Mouse (Mus musculus) megakaryocyte, adult 5-6 weeks (primary cell): ENCODE measurements at regions not wholly inside any gene's neighbourhood (a gene's known extent, or its start where the extent isn't known, plus 50 kb on each side); places are given as distances from the start of the nearest gene placed in this dataset.

Experiments
- ATAC-seq: 2 replicates; pipeline ENCODE4 v1.8.0; 2016; ENCODE audit warnings: mild to moderate bottlenecking, inconsistent platforms; ENCODE audit not compliant: poor library complexity, severe bottlenecking

GRCm38 (mm10) chr1:161301348-161302075 lies 50.5 kb upstream of the Prdx6 start:
- ATAC-seq: peak; percentile 80

- ATAC-seq: no peak
These were observed 55.9 kb upstream of the Prdx6 start for GRCm38 (mm10) chr1:161306772-161307499.

DNA sequence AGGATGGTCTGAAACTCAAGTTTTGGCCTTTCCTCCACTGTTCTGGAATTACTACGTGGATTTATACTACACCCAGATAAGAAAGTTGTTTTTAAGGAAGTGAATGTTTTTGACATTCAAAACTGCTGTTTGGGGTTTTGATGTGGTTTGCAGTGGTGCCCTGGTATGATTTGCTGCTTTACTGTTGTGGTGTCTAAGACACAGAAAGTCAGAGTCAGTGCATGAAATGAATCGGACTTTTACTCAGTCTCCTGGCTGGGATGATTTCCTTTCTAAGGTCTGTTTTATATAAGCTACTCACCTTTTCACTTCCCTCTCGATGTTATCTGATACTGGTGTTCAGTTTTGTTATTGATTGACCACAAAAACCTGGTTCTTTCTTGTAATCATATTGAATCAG lies 58.2 kb upstream of the Prdx6 start:
- ATAC-seq: peak; percentile 51

- ATAC-seq: no peak
These were observed 63.1 kb upstream of the Prdx6 start for GRCm38 (mm10) chr1:161314078-161314477.

DNA sequence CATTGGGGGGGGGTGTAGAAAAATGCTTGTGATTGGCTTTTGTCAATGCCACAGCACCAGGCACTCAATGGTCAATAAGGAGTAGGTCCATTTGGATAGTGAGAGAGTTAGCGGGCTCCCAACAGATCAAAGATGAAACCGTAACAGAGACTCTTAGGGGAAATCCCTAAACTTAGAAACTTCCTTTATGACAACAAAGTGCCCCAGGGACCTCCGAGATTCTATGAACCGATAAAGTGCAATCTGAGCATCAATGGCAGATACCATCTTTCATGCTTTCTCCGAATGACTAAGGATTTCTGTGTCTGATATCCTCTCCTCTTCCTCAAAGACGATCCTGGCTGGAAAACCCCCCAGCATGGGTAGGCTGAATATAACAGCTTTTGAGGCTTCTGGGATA lies 70.7 kb upstream of the Prdx6 start:
- ATAC-seq: no peak

DNA sequence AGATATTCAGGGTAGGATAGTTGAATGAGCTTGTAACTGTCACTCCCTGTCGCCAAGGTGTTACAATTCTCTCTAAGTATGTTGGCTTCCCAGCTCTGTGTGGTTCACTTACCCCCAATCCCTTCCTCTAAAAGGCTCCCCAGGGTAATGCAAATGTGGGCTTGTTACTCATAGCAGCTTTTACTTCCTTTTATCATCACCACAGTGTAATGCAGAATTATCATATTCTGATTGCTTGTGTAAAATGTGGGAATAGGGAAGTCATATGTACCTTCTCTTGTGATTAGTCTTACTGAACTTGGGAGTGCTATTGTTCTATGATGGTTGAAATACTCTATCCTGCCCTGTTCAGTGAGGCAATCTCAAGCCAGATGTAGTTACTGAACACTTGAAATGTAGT lies 66.0 kb upstream of the Tnfsf4 start:
- peak; percentile 69 for ATAC-seq

GRCm38 (mm10) chr1:161333151-161333550 lies 62.1 kb upstream of the Tnfsf4 start:
- no peak for ATAC-seq

- no peak for ATAC-seq
These were observed 50.1 kb upstream of the Tnfsf4 start for GRCm38 (mm10) chr1:161345111-161345510.
